Mouse (Mus musculus) midbrain, postnatal 0 days (tissue): ENCODE measurements around the gene Hes5. TPM values are rescaled to one million over a fixed set of nuclear protein-coding genes. Genes with fewer than 3 reads are reported as not detected.

Source experiments
- ATAC-seq: fragments of 200-750 bp; cut with Nextera tagmentation; 2 replicates; pipeline ENCODE4 v1.8.0; 2017; ENCODE audit warnings: moderate number of reproducible peaks, mild to moderate bottlenecking, moderate TSS enrichment, moderate library complexity; ENCODE audit not compliant: low FRiP score
- DNase-seq: peaks from one replicate; pipeline ENCODE4 v3.0.0-alpha.2; 2015; ENCODE audit warnings: low spot score
- H3K27ac ChIP-seq: fragments of 300-500 bp; sonication (generic); 2 replicates; pipeline ENCODE4 v1.5.1; 2014; ENCODE audit warnings: low read depth, mild to moderate bottlenecking, low read length, mixed read lengths
- H3K27me3 ChIP-seq: fragments of 300-500 bp; sonication (generic); 2 replicates; pipeline ENCODE4 v1.6.1; 2014; ENCODE audit warnings: low read length, control low read depth, mixed read lengths; ENCODE audit not compliant: insufficient read depth
- H3K36me3 ChIP-seq: fragments of 300-500 bp; sonication (generic); 2 replicates; pipeline ENCODE4 v1.6.1; 2014; ENCODE audit warnings: low read length, control low read depth, mixed read lengths; ENCODE audit not compliant: insufficient read depth
- H3K4me1 ChIP-seq: fragments of 300-500 bp; sonication (generic); 2 replicates; pipeline ENCODE4 v1.6.1; 2014; ENCODE audit warnings: mild to moderate bottlenecking, control low read depth, antibody characterized with exemption, low read length, mixed read lengths; ENCODE audit not compliant: insufficient read depth
- H3K4me2 ChIP-seq: fragments of 300-500 bp; sonication (generic); 2 replicates; pipeline ENCODE4 v1.6.1; 2014; ENCODE audit warnings: low read depth, mild to moderate bottlenecking, low read length, mixed read lengths; ENCODE audit not compliant: poor library complexity, severe bottlenecking
- H3K4me3 ChIP-seq: fragments of 300-500 bp; sonication (generic); 2 replicates; pipeline ENCODE4 v1.5.1; 2014; ENCODE audit warnings: low read depth, mild to moderate bottlenecking, low read length, moderate library complexity
- H3K9ac ChIP-seq: fragments of 300-500 bp; sonication (generic); replicated peaks from 2 replicates; pipeline ENCODE4 v1.6.1; 2014; ENCODE audit warnings: mild to moderate bottlenecking, low read length, moderate library complexity, mixed read lengths; ENCODE audit not compliant: poor library complexity, severe bottlenecking
- H3K9me3 ChIP-seq: fragments of 300-500 bp; sonication (generic); 2 replicates; pipeline ENCODE4 v1.6.1; 2016; ENCODE audit warnings: low read length, control low read depth
- CTCF ChIP-seq: IDR thresholded peaks from 2 replicates; pipeline ENCODE4 v1.5.1; 2016; ENCODE audit warnings: antibody characterized with exemption, mild to moderate bottlenecking
- WGBS: fragments of 180-500 bp; shearing (Covaris S2); extraction: QIAGEN DNeasy Blood & Tissue Kit; methylation state at CpG from one replicate; pipeline ENCODE4 v1.1.7; 2014; 5-methylcytosine and 5-hydroxymethylcytosine counted together
- polyA plus RNA-seq: library from polyadenylated mRNA; unstranded; fragments of >200 nt; fragmentation: Nextera tagmentation; extraction: Ambion mirVana; gene quantifications from 2 replicates; pipeline ENCODE4 v1.2.1, GENCODE M21; 2015
- total RNA-seq: library from RNA; depleted of rRNA; stranded (reverse); fragments of >200 nt; gene quantifications from 2 replicates; pipeline ENCODE4 v1.2.3, GENCODE M21; 2014

Gene Hes5
- total and polyA plus RNA-seq, 2 experiments from 2014 or later: 111 to 165 TPM

- H3K9me3 ChIP-seq: no peaks in the 10 kb centered on the region
- WGBS: 94% methylated on average over 4 of the region's 4 CpGs
- no peak for DNase-seq
- no peak overlapping the region for H3K4me3 ChIP-seq
- no peak overlapping the region for H3K9ac ChIP-seq
- H3K27ac ChIP-seq: no peak overlapping the region
- peaks cover 66% of the 10 kb centered on the region for H3K36me3 ChIP-seq
- no peak overlapping the region for H3K4me2 ChIP-seq
- ATAC-seq: no peak
- 0 out of 2 replicates have a peak, but pooled peaks cover 8% of the 10 kb centered on the region for H3K27me3 ChIP-seq
- H3K4me1 ChIP-seq: no peaks in the 10 kb centered on the region
- peak; percentile 66 for TF ChIP-seq CTCF
Observed at GRCm38 (mm10) chr4:154980110-154980509, 19.4 kb downstream of the Hes5 start.

GRCm38 (mm10) chr4:154981076-154981475, 20.4 kb downstream of the Hes5 start:
- ATAC-seq (no peak; the same call in 1 of the 2 replicates), DNase-seq (no peak)
- no peak overlapping the region for H3K27ac ChIP-seq
- H3K4me3 ChIP-seq: no peak overlapping the region
- H3K4me2 ChIP-seq: no peak overlapping the region
- H3K36me3 ChIP-seq: peaks cover 58% of the 10 kb centered on the region
- no peaks in the 10 kb centered on the region; the same call in 1 of the 2 replicates for H3K4me1 ChIP-seq
- no peak overlapping the region for H3K9ac ChIP-seq
- 0 out of 2 replicates have a peak, but pooled peaks cover 8% of the 10 kb centered on the region for H3K27me3 ChIP-seq
- no peak for TF ChIP-seq CTCF
- H3K9me3 ChIP-seq: no peaks in the 10 kb centered on the region
- WGBS: 79% methylated on average over 6 of the region's 6 CpGs

GRCm38 (mm10) chr4:154981530-154981929, 20.8 kb downstream of the Hes5 start:
- peak; percentile 41 for ATAC-seq
- peak; percentile 87 for DNase-seq
- peaks cover 53% of the 10 kb centered on the region for H3K36me3 ChIP-seq
- H3K9ac ChIP-seq: no peak overlapping the region
- no peak overlapping the region for H3K27ac ChIP-seq
- no peaks in the 10 kb centered on the region for H3K9me3 ChIP-seq
- no peaks in the 10 kb centered on the region; the same call in 1 of the 2 replicates for H3K4me1 ChIP-seq
- H3K27me3 ChIP-seq: 0 out of 2 replicates have a peak, but pooled peaks cover 8% of the 10 kb centered on the region
- no peak overlapping the region for H3K4me2 ChIP-seq
- no peak overlapping the region for H3K4me3 ChIP-seq
- 44% methylated on average over 7 of the region's 7 CpGs for WGBS
- peak; percentile 88 for TF ChIP-seq CTCF

GRCm38 (mm10) chr4:154982247-154983120, 21.8 kb downstream of the Hes5 start:
- no peak for TF ChIP-seq CTCF
- H3K9ac ChIP-seq: no peak overlapping the region
- DNase-seq (no peak), ATAC-seq (no peak)
- WGBS: 76% methylated on average over 18 of the region's 19 CpGs
- H3K27ac ChIP-seq: no peak overlapping the region
- H3K4me3 ChIP-seq: no peak overlapping the region
- H3K9me3 ChIP-seq: no peaks in the 10 kb centered on the region
- peaks cover 44% of the 10 kb centered on the region for H3K36me3 ChIP-seq
- no peak overlapping the region for H3K4me2 ChIP-seq
- H3K4me1 ChIP-seq: no peaks in the 10 kb centered on the region; the same call in 1 of the 2 replicates
- H3K27me3 ChIP-seq: 0 out of 2 replicates have a peak, but pooled peaks cover 8% of the 10 kb centered on the region

- 20% methylated on average over 23 of the region's 24 CpGs for WGBS
Observed at GRCm38 (mm10) chr4:154983767-154984166, 23.0 kb downstream of the Hes5 start.

More at GRCm38 (mm10) chr4:154983767-154984166, 23.0 kb downstream of the Hes5 start:
- no peak overlapping the region for H3K9ac ChIP-seq
- H3K9me3 ChIP-seq: no peaks in the 10 kb centered on the region
- H3K27ac ChIP-seq: no peak overlapping the region
- H3K27me3 ChIP-seq: 0 out of 2 replicates have a peak, but pooled peaks cover 8% of the 10 kb centered on the region
- peaks cover 31% of the 10 kb centered on the region for H3K36me3 ChIP-seq
- no peak for ATAC-seq
- TF ChIP-seq CTCF: no peak
- DNase-seq: no peak
- H3K4me3 ChIP-seq: no peak overlapping the region
- H3K4me1 ChIP-seq: no peaks in the 10 kb centered on the region; the same call in 1 of the 2 replicates
- no peak overlapping the region for H3K4me2 ChIP-seq
